Mouse (Mus musculus): ENCODE data around the gene Secisbp2. TPM values are rescaled to one million over a fixed set of nuclear protein-coding genes. Genes with fewer than 3 reads are reported as not detected.

Secisbp2 gene
- polyA plus RNA-seq (2011; ENCODE audit: insufficient read depth, insufficient read length, low replicate concordance, missing spikeins), result 21.3 and 27.2 TPM in 2 replicates

- Histone ChIP-seq H3K4me1 (ENCODE audit: control insufficient read depth, insufficient read depth, low read length) (peaks cover 2% of the 10 kb centered on the region), H3K27ac (ENCODE audit: control insufficient read depth, insufficient read depth, low read depth, low read length, poor library complexity) (peak within 1 kb of the TSS; percentile 94), H3K4me3 (replicated peaks; ENCODE audit: control insufficient read depth, low read depth, low read length) (peak within 1 kb of the TSS; percentile 90)
- under 1% methylated on average over 69 of the region's 69 CpGs for WGBS
- TF ChIP-seq POLR2A (IDR thresholded peaks at IDR 0.05; ENCODE audit: borderline replicate concordance, control insufficient read depth, low read depth, low read length) (peak; percentile 75; the same call in 1 of the 2 replicates), CTCF (IDR thresholded peaks at IDR 0.05; ENCODE audit: control insufficient read depth, insufficient read depth, low read length) (peak; percentile 78)
Measured at GRCm38 (mm10) chr13:51651408-51652064, at the start of gene Secisbp2. TSS of gene Secisbp2 (plus strand) at chr13:51651697.

GRCm38 (mm10) chr13:51602764-51603163, 48.7 kb upstream of the Secisbp2 start:
- Histone ChIP-seq H3K4me3 (replicated peaks; ENCODE audit: control insufficient read depth, low read depth, low read length) (no peak overlapping the region), H3K4me1 (ENCODE audit: control insufficient read depth, insufficient read depth, low read length) (no peaks in the 10 kb centered on the region), H3K27ac (ENCODE audit: control insufficient read depth, insufficient read depth, low read depth, low read length, poor library complexity) (no peak overlapping the region)
- WGBS, result 76% methylated on average over 8 of the region's 8 CpGs
- no peak for TF ChIP-seq POLR2A (IDR thresholded peaks at IDR 0.05; ENCODE audit: borderline replicate concordance, control insufficient read depth, low read depth, low read length)
- no peak for TF ChIP-seq CTCF (IDR thresholded peaks at IDR 0.05; ENCODE audit: control insufficient read depth, insufficient read depth, low read length)

GRCm38 (mm10) chr13:51603221-51603893, 48.1 kb upstream of the Secisbp2 start:
- H3K27ac ChIP-seq (ENCODE audit: control insufficient read depth, insufficient read depth, low read depth, low read length, poor library complexity), result no peak overlapping the region
- WGBS, result 61% methylated on average over 16 of the region's 16 CpGs
- TF ChIP-seq CTCF (IDR thresholded peaks at IDR 0.05; ENCODE audit: control insufficient read depth, insufficient read depth, low read length) (no peak), POLR2A (IDR thresholded peaks at IDR 0.05; ENCODE audit: borderline replicate concordance, control insufficient read depth, low read depth, low read length) (no peak)
- no peak overlapping the region for H3K4me3 ChIP-seq (replicated peaks; ENCODE audit: control insufficient read depth, low read depth, low read length)
- H3K4me1 ChIP-seq (ENCODE audit: control insufficient read depth, insufficient read depth, low read length), result no peaks in the 10 kb centered on the region

- Histone ChIP-seq H3K27ac (ENCODE audit: control insufficient read depth, insufficient read depth, low read depth, low read length, poor library complexity) (no peak overlapping the region), H3K4me1 (ENCODE audit: control insufficient read depth, insufficient read depth, low read length) (no peaks in the 10 kb centered on the region), H3K4me3 (replicated peaks; ENCODE audit: control insufficient read depth, low read depth, low read length) (no peak overlapping the region)
- 57% methylated on average over 4 of the region's 4 CpGs for WGBS
- TF ChIP-seq POLR2A (IDR thresholded peaks at IDR 0.05; ENCODE audit: borderline replicate concordance, control insufficient read depth, low read depth, low read length) (no peak), CTCF (IDR thresholded peaks at IDR 0.05; ENCODE audit: control insufficient read depth, insufficient read depth, low read length) (no peak)
Measured at GRCm38 (mm10) chr13:51603894-51604244, 47.6 kb upstream of the Secisbp2 start.

GRCm38 (mm10) chr13:51609231-51609630, 42.3 kb upstream of the Secisbp2 start:
- Histone ChIP-seq H3K27ac (ENCODE audit: control insufficient read depth, insufficient read depth, low read depth, low read length, poor library complexity) (no peak overlapping the region), H3K4me3 (replicated peaks; ENCODE audit: control insufficient read depth, low read depth, low read length) (no peak overlapping the region), H3K4me1 (ENCODE audit: control insufficient read depth, insufficient read depth, low read length) (no peaks in the 10 kb centered on the region)
- TF ChIP-seq POLR2A (IDR thresholded peaks at IDR 0.05; ENCODE audit: borderline replicate concordance, control insufficient read depth, low read depth, low read length), result no peak
- TF ChIP-seq CTCF (IDR thresholded peaks at IDR 0.05; ENCODE audit: control insufficient read depth, insufficient read depth, low read length), result no peak
- WGBS, result 89% methylated on average over 7 of the region's 7 CpGs

GRCm38 (mm10) chr13:51611060-51611459, 40.4 kb upstream of the Secisbp2 start:
- no peak for TF ChIP-seq POLR2A (IDR thresholded peaks at IDR 0.05; ENCODE audit: borderline replicate concordance, control insufficient read depth, low read depth, low read length)
- TF ChIP-seq CTCF (IDR thresholded peaks at IDR 0.05; ENCODE audit: control insufficient read depth, insufficient read depth, low read length), result no peak
- no peak overlapping the region for H3K27ac ChIP-seq (ENCODE audit: control insufficient read depth, insufficient read depth, low read depth, low read length, poor library complexity)
- 31% methylated on average over 9 of the region's 9 CpGs for WGBS

GRCm38 (mm10) chr13:51611500-51611899, 40.0 kb upstream of the Secisbp2 start:
- H3K4me1 ChIP-seq (ENCODE audit: control insufficient read depth, insufficient read depth, low read length), result no peaks in the 10 kb centered on the region
- no peak overlapping the region for H3K4me3 ChIP-seq (replicated peaks; ENCODE audit: control insufficient read depth, low read depth, low read length)
- WGBS, result 64% methylated on average over 5 of the region's 5 CpGs
- TF ChIP-seq POLR2A (IDR thresholded peaks at IDR 0.05; ENCODE audit: borderline replicate concordance, control insufficient read depth, low read depth, low read length) (no peak), CTCF (IDR thresholded peaks at IDR 0.05; ENCODE audit: control insufficient read depth, insufficient read depth, low read length) (no peak)
- no peak overlapping the region for H3K27ac ChIP-seq (ENCODE audit: control insufficient read depth, insufficient read depth, low read depth, low read length, poor library complexity)

More at GRCm38 (mm10) chr13:51611060-51611459, 40.4 kb upstream of the Secisbp2 start:
- Histone ChIP-seq H3K4me3 (replicated peaks; ENCODE audit: control insufficient read depth, low read depth, low read length) (no peak overlapping the region), H3K4me1 (ENCODE audit: control insufficient read depth, insufficient read depth, low read length) (no peaks in the 10 kb centered on the region)

GRCm38 (mm10) chr13:51615815-51616214, 35.7 kb upstream of the Secisbp2 start:
- no peak overlapping the region for H3K4me3 ChIP-seq (replicated peaks; ENCODE audit: control insufficient read depth, low read depth, low read length)
- WGBS, result 44% methylated on average over 10 of the region's 10 CpGs
- TF ChIP-seq POLR2A (IDR thresholded peaks at IDR 0.05; ENCODE audit: borderline replicate concordance, control insufficient read depth, low read depth, low read length), result no peak
- H3K27ac ChIP-seq (ENCODE audit: control insufficient read depth, insufficient read depth, low read depth, low read length, poor library complexity), result no peak overlapping the region
- H3K4me1 ChIP-seq (ENCODE audit: control insufficient read depth, insufficient read depth, low read length), result no peaks in the 10 kb centered on the region
